Mouse (Mus musculus): ENCODE measurements around the gene B2m.

- TF ChIP-seq CTCF (IDR thresholded peaks at IDR 0.05; ENCODE audit: extremely low read depth, insufficient read length, insufficient replicate concordance, low read depth, low read length): no peak
- no peak for TF ChIP-seq POLR2A (IDR thresholded peaks at IDR 0.05; ENCODE audit: low read depth, low read length)
Measured at GRCm38 (mm10) chr2:122141332-122141967, 6.0 kb upstream of the B2m start.
